Mouse (Mus musculus) stomach, embryonic 15.5 days (tissue): ENCODE measurements around the gene Capzb. TPM values are rescaled to one million over a fixed set of nuclear protein-coding genes. Genes with fewer than 3 reads are reported as not detected.
A peak's percentile ranks its signal among the peaks of the same experiment; 100 is the strongest.

Source experiments
- ATAC-seq: fragments of 200-750 bp; cut with Nextera tagmentation; 2 replicates; pipeline ENCODE4 v1.8.0; 2017; ENCODE audit warnings: low read depth, moderate number of reproducible peaks, moderate TSS enrichment; ENCODE audit not compliant: insufficient read depth, low FRiP score
- H3K27ac ChIP-seq: fragments of 300-500 bp; sonication (generic); 2 replicates; pipeline ENCODE4 v1.5.1; 2015; ENCODE audit warnings: mild to moderate bottlenecking, inconsistent platforms
- H3K27me3 ChIP-seq: fragments of 300-500 bp; sonication (generic); replicated peaks from 2 replicates; pipeline ENCODE4 v1.6.1; 2015; ENCODE audit warnings: inconsistent platforms
- H3K36me3 ChIP-seq: fragments of 300-500 bp; sonication (generic); 2 replicates; pipeline ENCODE4 v1.6.1; 2015; ENCODE audit warnings: inconsistent platforms
- H3K4me1 ChIP-seq: fragments of 300-500 bp; sonication (generic); 2 replicates; pipeline ENCODE4 v1.6.1; 2015; ENCODE audit warnings: inconsistent platforms
- H3K4me2 ChIP-seq: fragments of 300-500 bp; sonication (generic); 2 replicates; pipeline ENCODE4 v1.6.1; 2015; ENCODE audit warnings: mild to moderate bottlenecking, inconsistent platforms
- H3K4me3 ChIP-seq: fragments of 300-500 bp; sonication (generic); replicated peaks from 2 replicates; pipeline ENCODE4 v1.5.1; 2015; ENCODE audit warnings: inconsistent platforms
- H3K9ac ChIP-seq: fragments of 300-500 bp; sonication (generic); 2 replicates; pipeline ENCODE4 v1.6.1; 2015; ENCODE audit warnings: inconsistent platforms
- H3K9me3 ChIP-seq: fragments of 300-500 bp; sonication (generic); 2 replicates; pipeline ENCODE4 v1.6.1; 2016; ENCODE audit warnings: inconsistent platforms
- WGBS: fragments of 180-500 bp; shearing (Covaris S2); methylation state at CpG from one replicate; pipeline ENCODE4 v1.1.7; 2015; 5-methylcytosine and 5-hydroxymethylcytosine counted together
- polyA plus RNA-seq: library from polyadenylated mRNA; unstranded; fragments of >200 nt; fragmentation: Nextera tagmentation; extraction: Ambion mirVana; gene quantifications from 2 replicates; pipeline ENCODE4 v1.2.1, GENCODE M21; 2015

Capzb gene
- polyA plus RNA-seq, 1 experiment from 2014 or later, result 375 TPM

- Histone ChIP-seq H3K27ac (no peak overlapping the region), H3K4me3 (no peak overlapping the region), H3K4me1 (peaks cover 63% of the 10 kb centered on the region), H3K27me3 (no peaks in the 10 kb centered on the region), H3K4me2 (no peak overlapping the region), H3K36me3 (0 out of 2 replicates have a peak, but pooled peaks cover under 1% of the 10 kb centered on the region), H3K9me3 (no peaks in the 10 kb centered on the region), H3K9ac (no peak overlapping the region)
- no peak for ATAC-seq
- WGBS, result 74% methylated on average over 8 of the region's 8 CpGs
These were observed 38.5 kb downstream of the Capzb start for GRCm38 (mm10) chr4:139231163-139231562.

- no peak; the same call in 1 of the 2 replicates for ATAC-seq
- 51% methylated on average over 6 of the region's 6 CpGs for WGBS
- H3K9ac ChIP-seq, result no peak overlapping the region
These were observed 39.9 kb downstream of the Capzb start for GRCm38 (mm10) chr4:139232479-139233145.

GRCm38 (mm10) chr4:139233146-139233495 lies 40.4 kb downstream of the Capzb start:
- Histone ChIP-seq H3K36me3 (no peaks in the 10 kb centered on the region), H3K4me2 (no peak overlapping the region)
- no peak for ATAC-seq

More at GRCm38 (mm10) chr4:139232479-139233145, 39.9 kb downstream of the Capzb start:
- H3K4me2 ChIP-seq, result no peak overlapping the region
- no peak overlapping the region for H3K4me3 ChIP-seq
- no peaks in the 10 kb centered on the region for H3K9me3 ChIP-seq
- peaks cover 48% of the 10 kb centered on the region for H3K4me1 ChIP-seq
- peak overlapping the region; percentile 45; the same call in 1 of the 2 replicates for H3K27ac ChIP-seq
- no peaks in the 10 kb centered on the region for H3K36me3 ChIP-seq
- H3K27me3 ChIP-seq, result no peaks in the 10 kb centered on the region

GRCm38 (mm10) chr4:139233755-139234254 lies 41.1 kb downstream of the Capzb start:
- H3K4me2 ChIP-seq, result no peak overlapping the region
- H3K9me3 ChIP-seq, result no peaks in the 10 kb centered on the region
- H3K9ac ChIP-seq, result no peak overlapping the region
- H3K36me3 ChIP-seq, result no peaks in the 10 kb centered on the region
- H3K4me1 ChIP-seq, result peaks cover 38% of the 10 kb centered on the region
- peak; percentile 41; the same call in 1 of the 2 replicates for ATAC-seq
- no peak overlapping the region for H3K4me3 ChIP-seq
- no peak overlapping the region for H3K27ac ChIP-seq
- no peaks in the 10 kb centered on the region for H3K27me3 ChIP-seq
- WGBS, result 52% methylated on average over 4 of the region's 4 CpGs

More at GRCm38 (mm10) chr4:139233146-139233495, 40.4 kb downstream of the Capzb start:
- Histone ChIP-seq H3K4me1 (peaks cover 43% of the 10 kb centered on the region), H3K27me3 (no peaks in the 10 kb centered on the region), H3K4me3 (no peak overlapping the region), H3K9me3 (no peaks in the 10 kb centered on the region), H3K27ac (no peak overlapping the region), H3K9ac (no peak overlapping the region)
- 83% methylated on average over 7 of the region's 7 CpGs for WGBS

GRCm38 (mm10) chr4:139234261-139234660 lies 41.6 kb downstream of the Capzb start:
- no peak for ATAC-seq
- no peak overlapping the region for H3K9ac ChIP-seq
- H3K27me3 ChIP-seq, result no peaks in the 10 kb centered on the region
- H3K4me2 ChIP-seq, result no peak overlapping the region
- WGBS, result 76% methylated on average over 4 of the region's 4 CpGs
- no peaks in the 10 kb centered on the region for H3K36me3 ChIP-seq
- no peak overlapping the region for H3K27ac ChIP-seq
- H3K4me1 ChIP-seq, result peaks cover 33% of the 10 kb centered on the region
- no peaks in the 10 kb centered on the region for H3K9me3 ChIP-seq
- H3K4me3 ChIP-seq, result no peak overlapping the region

GRCm38 (mm10) chr4:139235556-139235955 lies 42.9 kb downstream of the Capzb start:
- WGBS, result 94% methylated on average over 7 of the region's 7 CpGs
- no peak for ATAC-seq
- H3K4me1 ChIP-seq, result peaks cover 25% of the 10 kb centered on the region

GRCm38 (mm10) chr4:139238612-139239011 lies 45.9 kb downstream of the Capzb start:
- Histone ChIP-seq H3K9ac (no peak overlapping the region), H3K36me3 (peaks cover 14% of the 10 kb centered on the region), H3K9me3 (no peaks in the 10 kb centered on the region), H3K27ac (peak overlapping the region; percentile 28; the same call in 1 of the 2 replicates), H3K4me2 (no peak overlapping the region), H3K4me3 (no peak overlapping the region), H3K4me1 (peaks cover 4% of the 10 kb centered on the region; the same call in 1 of the 2 replicates), H3K27me3 (no peaks in the 10 kb centered on the region)
- no peak for ATAC-seq
- WGBS, result 81% methylated on average over 16 of the region's 16 CpGs

More at GRCm38 (mm10) chr4:139235556-139235955, 42.9 kb downstream of the Capzb start:
- no peaks in the 10 kb centered on the region for H3K27me3 ChIP-seq
- no peak overlapping the region for H3K4me3 ChIP-seq
- peaks cover 7% of the 10 kb centered on the region; the same call in 1 of the 2 replicates for H3K36me3 ChIP-seq
- H3K27ac ChIP-seq, result no peak overlapping the region
- no peak overlapping the region for H3K4me2 ChIP-seq
- H3K9me3 ChIP-seq, result no peaks in the 10 kb centered on the region
- H3K9ac ChIP-seq, result no peak overlapping the region

- H3K9ac ChIP-seq, result no peak overlapping the region
- H3K36me3 ChIP-seq, result peaks cover 14% of the 10 kb centered on the region
- WGBS, result 65% methylated on average over 6 of the region's 6 CpGs
- no peak overlapping the region for H3K27ac ChIP-seq
- no peaks in the 10 kb centered on the region for H3K9me3 ChIP-seq
- peaks cover 4% of the 10 kb centered on the region; the same call in 1 of the 2 replicates for H3K4me1 ChIP-seq
- H3K4me3 ChIP-seq, result no peak overlapping the region
- ATAC-seq, result no peak
- H3K27me3 ChIP-seq, result no peaks in the 10 kb centered on the region
- no peak overlapping the region for H3K4me2 ChIP-seq
These were observed 47.6 kb downstream of the Capzb start for GRCm38 (mm10) chr4:139240334-139240733.

- Histone ChIP-seq H3K27me3 (no peaks in the 10 kb centered on the region), H3K4me1 (peaks cover 10% of the 10 kb centered on the region; the same call in 1 of the 2 replicates), H3K4me2 (no peak overlapping the region), H3K9ac (no peak overlapping the region), H3K36me3 (peaks cover 18% of the 10 kb centered on the region), H3K27ac (no peak overlapping the region), H3K4me3 (no peak overlapping the region), H3K9me3 (no peaks in the 10 kb centered on the region)
- no peak for ATAC-seq
- 79% methylated on average over 22 of the region's 22 CpGs for WGBS
These were observed 49.2 kb downstream of the Capzb start for GRCm38 (mm10) chr4:139241678-139242606.

- Histone ChIP-seq H3K9ac (no peak overlapping the region), H3K9me3 (no peaks in the 10 kb centered on the region), H3K36me3 (peaks cover 18% of the 10 kb centered on the region), H3K4me1 (peaks cover 10% of the 10 kb centered on the region; the same call in 1 of the 2 replicates), H3K4me3 (no peak overlapping the region), H3K4me2 (no peak overlapping the region), H3K27ac (no peak overlapping the region), H3K27me3 (no peaks in the 10 kb centered on the region)
- no peak for ATAC-seq
- 61% methylated on average over 7 of the region's 7 CpGs for WGBS
These were observed 49.9 kb downstream of the Capzb start for GRCm38 (mm10) chr4:139242607-139242955.

- ATAC-seq, result no peak
These were observed 51.5 kb downstream of the Capzb start for GRCm38 (mm10) chr4:139244176-139244575.

More at GRCm38 (mm10) chr4:139244176-139244575, 51.5 kb downstream of the Capzb start:
- Histone ChIP-seq H3K4me1 (peaks cover 23% of the 10 kb centered on the region; the same call in 1 of the 2 replicates), H3K27ac (no peak overlapping the region), H3K27me3 (no peaks in the 10 kb centered on the region), H3K9ac (no peak overlapping the region), H3K9me3 (no peaks in the 10 kb centered on the region), H3K4me3 (no peak overlapping the region), H3K36me3 (peaks cover 18% of the 10 kb centered on the region), H3K4me2 (no peak overlapping the region)
- 71% methylated on average over 3 of the region's 3 CpGs for WGBS
